Mouse (Mus musculus) mammary gland, adult 2 months (tissue): ENCODE measurements around the gene Cd40. TPM values are rescaled to one million over a fixed set of nuclear protein-coding genes. Genes with fewer than 3 reads are reported as not detected.

Experiments
- polyA plus RNA-seq: library from polyadenylated mRNA; depleted of rRNA; stranded (reverse); fragments of >200 nt; gene quantifications from 2 replicates; pipeline ENCODE4 v1.2.3, GENCODE M21; 2012; ENCODE audit warnings: low replicate concordance; rRNA removed

Gene Cd40
- 31.3 and 45.3 TPM in 2 replicates for polyA plus RNA-seq

GRCm38 (mm10) chr2:165054888-165055852 lies at the start of gene Cd40:
Cd40 (plus strand) TSS chr2:165055627.

GRCm38 (mm10) chr2:165034131-165035057 lies 21.0 kb upstream of the Cd40 start, which contains the start of gene Ncoa5:
Ncoa5 (minus strand) TSS chr2:165034867.

GRCm38 (mm10) chr2:165090650-165091049 lies 35.2 kb downstream of the Cd40 start, which contains the start of gene 1700025C18Rik:
1700025C18Rik (minus strand) TSS chr2:165090750.

Other genes with a start within 250 kb of the Cd40 start
- 14.4 and 16.0 TPM in 2 replicates for gene Zswim1, start 232.9 kb upstream of the Cd40 start, polyA plus RNA-seq
- 0.22 TPM in 1 of 2 replicates, not detected in the other for gene Spata25, start 227.1 kb upstream of the Cd40 start, polyA plus RNA-seq
- 329 and 398 TPM in 2 replicates for gene Ctsa, start 222.8 kb upstream of the Cd40 start, polyA plus RNA-seq
- gene Neurl2, start 222.2 kb upstream of the Cd40 start, polyA plus RNA-seq, result 11.2 and 17.7 TPM in 2 replicates
- 327 and 423 TPM in 2 replicates for gene Pltp, start 197.9 kb upstream of the Cd40 start, polyA plus RNA-seq
- 28.2 and 59.8 TPM in 2 replicates for gene Pcif1, start 176.3 kb upstream of the Cd40 start, polyA plus RNA-seq
- 33.2 and 49.0 TPM in 2 replicates for gene Zfp335, start 143.9 kb upstream of the Cd40 start, polyA plus RNA-seq
- gene Mmp9, start 114.8 kb upstream of the Cd40 start, polyA plus RNA-seq, result 21.9 and 24.5 TPM in 2 replicates
- gene Slc12a5, start 94.8 kb upstream of the Cd40 start, polyA plus RNA-seq, result 3.0 TPM in 2 replicates
- gene Ncoa5, start 20.8 kb upstream of the Cd40 start, polyA plus RNA-seq, result 25.4 and 29.5 TPM in 2 replicates
- not detected in 2 replicates for gene 1700025C18Rik, start 35.1 kb downstream of the Cd40 start, polyA plus RNA-seq
- gene Cdh22, start 179.2 kb downstream of the Cd40 start, polyA plus RNA-seq, result 0.39 and 1.0 TPM in 2 replicates
- gene Slc35c2, start 232.2 kb downstream of the Cd40 start, polyA plus RNA-seq, result 78.4 and 86.8 TPM in 2 replicates